Mouse (Mus musculus) E14TG2a.4 (cell line): Measurements from ENCODE around the gene Flt1.

ENCODE experiments used
- CTCF ChIP-seq: conservative IDR thresholded peaks from 2 replicates; pipeline ENCODE4 v1.5.1; 2014; ENCODE audit warnings: low read length
- NANOG ChIP-seq: IDR thresholded peaks from 2 replicates; pipeline ENCODE4 v1.6.1; 2014; ENCODE audit warnings: borderline replicate concordance, low read length, mixed read lengths
- POU5F1 ChIP-seq: IDR thresholded peaks from 2 replicates; pipeline ENCODE4 v1.6.1; 2014; ENCODE audit warnings: low read length, borderline replicate concordance

DNA sequence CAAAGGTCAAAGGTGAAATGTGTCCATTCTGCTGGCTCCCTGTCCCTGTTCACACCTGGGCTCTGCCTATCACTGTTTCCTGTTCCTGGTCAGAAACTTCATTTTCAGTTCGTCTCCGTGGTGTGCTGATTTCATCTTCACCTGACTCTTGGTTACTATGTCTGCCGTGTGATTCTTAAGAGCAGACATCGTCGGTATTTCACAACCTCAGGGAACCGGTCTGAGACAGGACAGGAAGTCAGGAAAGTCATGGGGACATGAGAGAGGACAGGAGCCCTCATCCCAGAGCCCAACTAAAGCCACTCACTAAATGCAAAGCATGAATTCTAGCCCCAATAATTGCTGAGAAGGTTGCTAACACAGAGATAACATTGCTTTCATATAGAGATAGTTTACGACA, 49.4 kb upstream of the Flt1 start:
- TF ChIP-seq CTCF: no peak
- TF ChIP-seq NANOG: no peak
- no peak for TF ChIP-seq POU5F1
